ENCODE assay signal across 40 mouse cellular contexts in the genomic region with DNA sequence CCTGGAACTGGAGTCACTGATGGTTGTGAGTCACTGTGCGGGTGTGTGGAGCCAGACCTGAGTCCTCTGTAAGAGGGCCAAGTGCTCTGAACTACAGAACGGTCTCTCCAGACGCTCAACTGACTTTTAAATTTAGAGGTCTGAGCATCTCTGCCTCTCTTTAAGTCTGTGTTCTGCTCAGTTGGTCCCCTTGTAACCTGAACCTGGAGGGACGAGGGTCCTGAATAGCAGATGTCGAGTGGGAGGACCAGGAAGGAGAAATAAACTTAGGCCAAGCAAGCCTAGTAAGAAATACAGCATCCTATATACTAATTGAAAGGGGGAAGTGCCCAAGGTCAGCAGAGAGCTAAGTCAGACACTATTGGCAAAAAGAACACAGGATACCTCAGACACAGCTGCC. TPM values are rescaled to one million over a fixed set of nuclear protein-coding genes. Genes with fewer than 3 reads are reported as not detected.
"Had no signal": no experiment of that assay in that cellular context is flagged by ENCODE, and none has a peak within 500 bp of the region (broad histone marks: within the 10 kb centered on the region; RNA-seq: fewer than 3 reads in every experiment).

No protein-coding gene starts in this region.

- H3K27me3 ChIP-seq: heart, embryonic 13.5 days; heart, embryonic 15.5 days; hindbrain, embryonic 13.5 days; hindbrain, embryonic 15.5 days; limb, embryonic 13.5 days; limb, embryonic 15.5 days; liver, embryonic 12.5 days had no signal

- H3K9me3 ChIP-seq: heart, embryonic 13.5 days; heart, embryonic 15.5 days; hindbrain, embryonic 13.5 days; hindbrain, embryonic 15.5 days; limb, embryonic 13.5 days; limb, embryonic 15.5 days; liver, embryonic 12.5 days had no signal

- H3K4me2 ChIP-seq: heart, embryonic 11.5 days; heart, embryonic 13.5 days; heart, embryonic 15.5 days; hindbrain, embryonic 13.5 days; hindbrain, embryonic 15.5 days; limb, embryonic 13.5 days; limb, embryonic 15.5 days; liver, embryonic 12.5 days had no signal

- ATAC-seq: hindbrain, postnatal 0 days; intestine, embryonic 16.5 days; liver, embryonic 12.5 days had no signal

- H3K4me3 ChIP-seq: heart, adult 2 months; heart, embryonic 13.5 days; heart, embryonic 15.5 days; hindbrain, embryonic 13.5 days; hindbrain, embryonic 15.5 days; limb, embryonic 13.5 days; limb, embryonic 15.5 days; liver, embryonic 12.5 days had no signal

- H3K4me1 ChIP-seq: hindbrain, embryonic 13.5 days; hindbrain, embryonic 15.5 days; limb, embryonic 13.5 days; limb, embryonic 15.5 days had no signal

- H3K27ac ChIP-seq: heart, adult 2 months; heart, embryonic 13.5 days; heart, embryonic 15.5 days; hindbrain, embryonic 13.5 days; hindbrain, embryonic 15.5 days; hindbrain, postnatal 0 days; limb, embryonic 13.5 days; limb, embryonic 15.5 days; liver, embryonic 12.5 days; liver, embryonic 14.5 days had no signal

- DNase-seq: gastrocnemius, postnatal 14 days; gastrocnemius, postnatal 36 days; heart, adult 2 months; heart, postnatal 14 days; heart, postnatal 36 days; kidney, adult 11 months; kidney, adult 2 months; kidney, postnatal 36 days; layer of hippocampus, adult 9-11 months; layer of hippocampus, postnatal 36 days; left cerebral cortex, postnatal 4 days had no signal

- H3K9ac ChIP-seq: heart, embryonic 13.5 days; heart, embryonic 15.5 days; hindbrain, embryonic 13.5 days; hindbrain, embryonic 15.5 days; limb, embryonic 13.5 days; limb, embryonic 15.5 days; liver, embryonic 12.5 days; liver, embryonic 14.5 days had no signal

RNA-seq across cellular contexts. Expression of a gene that starts 45.1 kb away (rescaled TPM):
- total RNA-seq: gastrocnemius, adult 18-20 months; gastrocnemius, adult 8-10 months; gastrocnemius, postnatal 14 days; gastrocnemius, postnatal 36 days; heart, adult 2 months; heart, postnatal 14 days; heart, postnatal 36 days; hematopoietic stem cell, adult 5-6 weeks; hindbrain, postnatal 0 days; layer of hippocampus, adult 18-20 months; layer of hippocampus, adult 8-10 months; layer of hippocampus, postnatal 14 days; layer of hippocampus, postnatal 36 days; left cerebral cortex, adult 18-20 months; left cerebral cortex, adult 8-10 months; left cerebral cortex, postnatal 10 days; left cerebral cortex, postnatal 25 days; left cerebral cortex, postnatal 4 days; liver, adult 2 months had no signal
- polyA plus RNA-seq: gonadal fat pad, adult 2 months; heart, adult 2 months; heart, embryonic 11.5 days; heart, embryonic 13.5 days; heart, embryonic 15.5 days; heart, postnatal 0 days; hindbrain, embryonic 11.5 days; hindbrain, embryonic 13.5 days; hindbrain, embryonic 15.5 days; hindbrain, postnatal 0 days; intestine, embryonic 14.5 days; intestine, embryonic 16.5 days; kidney, adult 2 months; large intestine, adult 2 months; limb, embryonic 11.5 days; limb, embryonic 13.5 days; limb, embryonic 15.5 days; liver, adult 2 months; liver, embryonic 16.5 days had no signal
